Mouse (Mus musculus): ENCODE results near the gene Dpp8.
"Not testable (repeated sequence)": the region's sequence is repeated elsewhere in the genome, so short reads cannot be mapped to it uniquely, and the experiment has no call there.

Dpp8 gene

GRCm38 (mm10) chr9:65032269-65033108 lies at the start of gene Dpp8:
Dpp8 (plus strand) TSS chr9:65032414.
- peak; percentile 80 for DNase-seq (ENCODE audit: low read depth, low spot score)

DNA sequence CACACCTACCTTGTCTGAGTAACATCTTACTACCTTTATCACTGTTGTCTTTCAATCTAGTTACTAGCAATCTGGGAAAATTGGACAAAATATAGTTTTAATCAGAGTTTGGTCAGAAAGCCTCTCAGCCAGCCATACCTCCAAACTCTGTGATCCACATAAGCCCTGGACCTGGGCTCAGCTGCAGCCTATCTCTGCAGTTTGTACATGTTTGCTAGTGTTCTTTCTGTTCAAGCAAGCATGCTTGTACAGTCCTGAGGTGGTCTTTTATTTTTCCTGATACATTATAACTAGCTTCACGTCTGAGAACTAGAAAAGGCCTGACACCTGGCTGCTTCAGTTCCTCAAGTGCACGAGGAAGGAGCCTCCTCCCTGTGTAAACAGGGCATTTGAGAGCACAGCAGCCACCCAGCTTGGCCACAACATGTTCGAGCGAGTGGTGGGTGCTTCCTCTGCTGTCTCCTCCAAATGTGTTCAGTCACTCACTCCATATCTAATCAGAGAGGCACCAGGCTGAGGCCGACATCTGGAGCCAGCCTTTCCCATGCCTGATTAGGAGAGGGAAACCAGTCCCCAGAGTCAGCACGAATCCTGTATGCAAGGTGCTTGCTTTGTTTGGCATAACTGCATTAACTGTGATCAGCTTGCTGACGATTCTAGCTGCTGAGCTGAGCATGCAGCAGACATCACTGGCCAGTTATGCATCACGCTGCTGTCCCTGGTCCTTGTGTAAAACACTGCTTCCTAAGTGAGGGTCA lies 47.0 kb upstream of the Dpp8 start:
- DNase-seq (ENCODE audit: low read depth, low spot score): no peak

DNA sequence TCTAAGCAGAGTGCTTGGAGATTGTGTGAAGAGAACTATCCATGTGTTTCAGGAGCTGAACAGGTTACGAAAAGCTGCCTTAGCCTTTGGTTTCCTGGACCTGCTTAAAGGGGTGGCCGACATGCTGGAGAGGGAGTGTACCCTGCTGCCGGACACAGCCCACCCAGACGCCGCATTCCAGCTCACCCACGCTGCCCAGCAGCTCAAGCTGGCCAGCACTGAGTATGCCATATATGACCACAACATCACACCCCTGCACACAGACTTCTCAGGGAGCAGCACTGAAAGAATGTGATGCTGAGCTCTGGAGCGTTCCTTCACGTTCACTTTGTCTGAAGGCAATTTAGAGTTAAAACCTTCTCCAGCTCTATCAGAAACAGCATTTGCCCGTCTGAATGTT lies 46.4 kb upstream of the Dpp8 start:
- no peak for DNase-seq (ENCODE audit: low read depth, low spot score)

GRCm38 (mm10) chr9:64987651-64988050 lies 44.6 kb upstream of the Dpp8 start:
- DNase-seq (ENCODE audit: low read depth, low spot score): no peak

- no peak for DNase-seq (ENCODE audit: low read depth, low spot score)
Measured at GRCm38 (mm10) chr9:64988443-64988842, 43.8 kb upstream of the Dpp8 start.

GRCm38 (mm10) chr9:64990291-64990690 lies 41.9 kb upstream of the Dpp8 start:
- DNase-seq (ENCODE audit: low read depth, low spot score): no peak

GRCm38 (mm10) chr9:64995464-64995863 lies 36.8 kb upstream of the Dpp8 start:
- not testable (repeated sequence) for DNase-seq (ENCODE audit: low read depth, low spot score)

GRCm38 (mm10) chr9:65001481-65001880 lies 30.7 kb upstream of the Dpp8 start:
- DNase-seq (ENCODE audit: low read depth, low spot score): no peak

- no peak for DNase-seq (ENCODE audit: low read depth, low spot score)
Measured at GRCm38 (mm10) chr9:65005737-65006136, 26.5 kb upstream of the Dpp8 start.

DNA sequence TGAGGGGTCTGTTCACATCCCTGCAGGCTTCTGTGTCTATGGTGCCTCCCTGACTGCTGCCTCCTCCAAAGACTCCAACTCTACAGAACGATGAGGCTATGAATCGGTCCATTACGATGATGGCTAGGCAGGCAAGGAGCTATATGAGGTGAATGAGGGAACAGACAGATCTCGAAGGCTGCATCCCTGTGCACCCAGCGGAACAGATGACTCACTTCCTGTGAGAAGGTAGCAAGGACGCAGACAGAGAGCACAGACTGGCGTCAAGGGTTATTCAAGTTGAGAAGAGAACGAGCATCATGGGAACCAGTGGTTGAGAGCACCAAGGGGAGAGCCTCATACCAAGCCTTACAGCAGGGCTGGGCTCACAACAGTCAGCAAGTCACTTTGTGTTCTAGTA lies 21.6 kb upstream of the Dpp8 start:
- no peak for DNase-seq (ENCODE audit: low read depth, low spot score)

GRCm38 (mm10) chr9:65011304-65011703 lies 20.9 kb upstream of the Dpp8 start:
- DNase-seq (ENCODE audit: low read depth, low spot score): no peak

DNA sequence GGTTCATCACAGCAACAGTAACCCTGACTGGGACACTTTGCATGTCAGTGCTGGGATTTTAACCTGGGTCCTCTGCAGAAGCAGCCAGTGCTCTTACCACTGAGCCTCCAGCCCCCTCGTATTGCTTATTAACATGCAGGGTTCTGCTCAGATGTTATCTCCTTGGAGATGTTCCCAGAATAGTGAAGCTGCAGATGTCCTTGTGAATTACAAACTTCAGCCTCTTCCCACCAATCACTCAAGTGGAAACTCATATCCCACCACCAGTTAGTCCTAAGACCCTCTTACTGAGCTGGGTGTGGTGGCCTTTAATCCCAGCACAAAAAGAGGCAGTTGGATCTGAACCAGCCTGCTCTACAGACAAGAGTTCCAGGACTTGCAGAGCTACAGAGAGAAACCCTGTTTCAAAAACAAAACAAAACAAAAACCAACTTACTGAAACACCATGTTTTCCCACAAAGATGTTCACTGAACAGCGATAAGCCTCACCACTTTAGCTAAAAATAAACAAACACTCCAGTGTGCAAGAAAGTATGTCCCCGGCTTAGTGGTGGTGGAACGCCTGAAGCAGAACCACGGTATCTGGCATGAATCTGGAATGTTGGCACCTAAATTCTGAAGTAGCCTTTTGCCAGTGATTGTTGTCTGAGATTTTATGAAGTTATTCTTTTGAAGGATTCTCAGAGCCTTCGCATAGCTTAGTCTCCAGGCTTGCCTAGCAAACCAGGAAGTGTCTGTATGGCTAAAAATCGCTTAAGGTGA lies 16.6 kb upstream of the Dpp8 start:
- DNase-seq (ENCODE audit: low read depth, low spot score): no peak

- no peak for DNase-seq (ENCODE audit: low read depth, low spot score)
Measured at GRCm38 (mm10) chr9:65016241-65016977, 15.8 kb upstream of the Dpp8 start.

DNA sequence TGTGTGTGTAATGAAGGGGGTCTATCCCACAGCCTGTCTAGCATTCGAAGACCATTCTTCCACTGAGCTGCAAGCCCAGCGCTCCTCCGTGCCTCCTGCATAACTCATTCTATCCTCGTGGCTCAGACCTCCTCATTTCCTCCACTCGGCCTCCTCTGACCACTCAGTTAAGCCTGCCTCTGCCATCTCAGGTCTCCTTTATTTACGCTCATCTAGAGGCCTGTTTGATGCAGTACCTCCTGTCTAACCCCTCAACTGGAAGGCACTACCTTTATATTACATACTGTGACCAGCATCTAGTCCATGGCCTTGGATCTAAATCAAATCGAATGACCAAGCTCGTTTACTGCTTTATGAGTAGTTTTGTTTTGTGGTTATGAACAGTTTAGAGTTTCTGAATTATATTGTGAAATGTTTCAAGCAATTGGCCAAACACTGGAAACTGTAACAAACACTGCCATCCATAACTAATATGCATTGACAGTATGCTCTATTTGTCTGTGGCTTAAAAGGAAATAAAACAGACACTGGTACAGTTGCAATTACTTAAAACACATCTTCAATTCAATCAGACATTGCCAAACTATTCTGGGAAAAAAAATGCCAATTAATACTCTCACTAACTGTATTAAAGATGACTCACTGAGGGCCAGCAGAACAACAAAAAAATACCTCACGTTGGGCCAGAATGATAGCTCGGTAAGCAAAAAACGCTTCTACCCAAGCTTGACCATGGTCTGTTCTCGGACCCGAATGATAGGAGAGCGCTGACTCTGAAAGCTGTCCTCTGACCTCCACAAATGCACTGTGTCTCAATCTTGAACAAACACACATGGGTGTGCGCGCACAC lies 15.0 kb upstream of the Dpp8 start:
- no peak for DNase-seq (ENCODE audit: low read depth, low spot score)

- DNase-seq (ENCODE audit: low read depth, low spot score): no peak
Measured at GRCm38 (mm10) chr9:65017896-65018295, 14.3 kb upstream of the Dpp8 start.

DNA sequence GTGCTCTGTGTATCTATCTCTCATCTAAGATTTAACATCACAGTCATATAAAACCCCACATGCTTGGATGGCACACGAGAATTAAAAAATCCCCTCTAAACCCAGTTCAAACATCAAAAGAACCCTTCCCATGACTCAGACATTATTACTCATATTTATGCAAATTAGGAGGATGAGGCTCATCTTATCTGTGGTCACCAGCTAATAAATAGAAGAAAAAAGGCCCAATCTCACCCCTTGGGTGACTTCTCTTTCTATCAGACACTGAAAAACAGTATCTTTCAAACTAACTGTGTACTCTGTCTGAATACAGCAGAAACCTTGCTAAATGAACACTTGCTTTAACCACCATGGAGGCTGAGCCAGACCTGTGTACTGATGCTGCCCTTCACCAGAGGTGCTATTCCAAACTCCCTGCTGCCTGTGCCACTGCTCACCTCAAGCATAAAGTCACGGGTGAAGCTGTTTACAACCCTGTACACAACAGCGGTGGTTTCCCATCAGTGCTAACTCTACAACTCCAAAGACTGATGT lies 13.6 kb upstream of the Dpp8 start:
- no peak for DNase-seq (ENCODE audit: low read depth, low spot score)

- no peak for DNase-seq (ENCODE audit: low read depth, low spot score)
Measured at GRCm38 (mm10) chr9:65019146-65019545, 13.1 kb upstream of the Dpp8 start.

DNA sequence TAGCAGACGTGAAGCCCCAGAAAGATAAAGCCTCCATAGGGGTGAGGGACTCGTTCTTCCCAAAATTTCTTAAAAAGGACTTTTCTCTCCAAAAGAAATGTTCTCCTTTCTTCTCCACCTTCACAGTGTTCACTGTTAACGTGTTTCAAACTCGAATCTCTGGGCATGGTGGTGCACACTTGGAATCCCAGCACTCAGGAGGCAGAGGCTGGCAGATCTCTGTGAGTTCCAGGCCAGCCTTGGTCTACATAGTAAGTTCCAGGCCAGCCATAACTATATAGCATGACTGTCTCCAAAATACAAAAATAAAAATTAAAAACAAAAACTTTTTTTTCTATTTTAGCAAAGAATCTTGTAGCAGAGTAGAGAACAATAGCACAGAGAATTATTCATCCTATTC lies 12.1 kb upstream of the Dpp8 start:
- no peak for DNase-seq (ENCODE audit: low read depth, low spot score)

GRCm38 (mm10) chr9:65020991-65021886 lies 11.0 kb upstream of the Dpp8 start, which contains the start of gene Hacd3:
Hacd3 (minus strand) TSS chr9:65021693.
- peak; percentile 81 for DNase-seq (ENCODE audit: low read depth, low spot score)
